Mouse (Mus musculus): ENCODE measurements at regions not wholly inside any gene's neighbourhood (a gene's known extent, or its start where the extent isn't known, plus 50 kb on each side); places are given as distances from the start of the nearest gene placed in this dataset.

DNA sequence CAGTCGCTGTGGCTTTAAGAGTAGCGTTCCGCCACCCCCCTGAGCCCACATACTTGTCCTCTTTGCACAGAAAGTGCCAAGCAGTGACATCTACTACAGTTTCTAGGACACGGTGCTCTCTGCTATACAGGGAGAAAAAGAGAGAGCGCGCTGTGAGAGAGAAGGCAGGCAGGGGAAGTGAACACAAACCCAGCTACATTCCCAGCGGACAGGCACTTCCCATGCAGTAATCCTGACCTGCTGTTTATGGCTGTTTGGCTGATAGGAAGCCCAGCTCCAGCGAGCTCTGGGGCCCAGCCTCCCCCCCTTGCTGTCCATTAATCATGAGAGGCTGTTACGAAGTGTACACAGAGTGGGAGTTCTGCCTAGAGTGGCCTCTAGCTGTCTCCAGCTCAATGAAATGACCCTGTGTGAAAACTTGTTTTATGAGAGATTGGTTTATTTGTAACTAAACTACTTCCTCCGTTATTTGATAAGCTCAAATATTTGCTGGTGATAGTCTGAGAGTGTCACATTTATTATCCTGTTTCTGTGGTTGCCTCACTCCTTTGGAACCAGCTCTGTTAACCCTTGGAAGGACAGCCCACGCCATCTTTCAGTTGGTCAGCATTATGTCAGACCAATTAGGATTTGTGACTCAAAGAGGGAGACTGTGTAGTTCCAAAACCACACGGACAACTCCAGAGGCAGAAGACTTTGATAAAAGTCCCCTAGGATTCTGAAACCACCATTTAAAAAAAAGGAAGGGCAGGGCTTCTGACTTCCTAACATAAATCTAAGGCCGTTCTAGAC is 164.2 kb downstream of the Spry2 start:
- 1% methylated on average over 13 of the region's 13 CpGs for WGBS
- H3K9ac ChIP-seq (ENCODE audit: low read depth, low read length) = peak overlapping the region; percentile 57
- peak; percentile 96 for ATAC-seq (ENCODE audit: low FRiP score)
- peak overlapping the region; percentile 58 for H3K4me2 ChIP-seq (replicated peaks; ENCODE audit: low read depth, low read length)
- H3K27me3 ChIP-seq (ENCODE audit: control insufficient read depth, insufficient read depth, low read length) = no peaks in the 10 kb centered on the region
- H3K9me3 ChIP-seq (ENCODE audit: control insufficient read depth, low read length) = no peaks in the 10 kb centered on the region
- H3K4me1 ChIP-seq (replicated peaks; ENCODE audit: control insufficient read depth, insufficient read depth, low read length) = no peaks in the 10 kb centered on the region; the same call in 1 of the 2 replicates
- peak; percentile 79 for DNase-seq (ENCODE audit: low spot score)
- H3K36me3 ChIP-seq (ENCODE audit: control insufficient read depth, insufficient read depth, low read length) = no peaks in the 10 kb centered on the region
- peak overlapping the region; percentile 36 for H3K4me3 ChIP-seq (ENCODE audit: low read depth, low read length)
- peak overlapping the region; percentile 82 for H3K27ac ChIP-seq (ENCODE audit: low read depth, low read length)

- no peaks in the 10 kb centered on the region for H3K9me3 ChIP-seq (ENCODE audit: control insufficient read depth, low read length)
- no peaks in the 10 kb centered on the region; the same call in 1 of the 2 replicates for H3K4me1 ChIP-seq (replicated peaks; ENCODE audit: control insufficient read depth, insufficient read depth, low read length)
- H3K27ac ChIP-seq (ENCODE audit: low read depth, low read length) = no peak overlapping the region
- H3K27me3 ChIP-seq (ENCODE audit: control insufficient read depth, insufficient read depth, low read length) = no peaks in the 10 kb centered on the region
- no peaks in the 10 kb centered on the region for H3K36me3 ChIP-seq (ENCODE audit: control insufficient read depth, insufficient read depth, low read length)
- H3K4me2 ChIP-seq (replicated peaks; ENCODE audit: low read depth, low read length) = 0 out of 2 replicates have a peak overlapping the region, but pooled peaks have one; percentile 3
- peak; percentile 58 for ATAC-seq (ENCODE audit: low FRiP score)
- WGBS = 10% methylated on average over 4 of the region's 4 CpGs
- no peak overlapping the region for H3K4me3 ChIP-seq (ENCODE audit: low read depth, low read length)
- DNase-seq (ENCODE audit: low spot score) = peak; percentile 56
- H3K9ac ChIP-seq (ENCODE audit: low read depth, low read length) = no peak overlapping the region
These were observed 165.8 kb downstream of the Spry2 start for GRCm38 (mm10) chr14:105730786-105731185.

GRCm38 (mm10) chr14:105728841-105729240 is 167.8 kb downstream of the Spry2 start:
- Histone ChIP-seq H3K36me3 (ENCODE audit: control insufficient read depth, insufficient read depth, low read length) (no peaks in the 10 kb centered on the region), H3K9ac (ENCODE audit: low read depth, low read length) (no peak overlapping the region), H3K4me3 (ENCODE audit: low read depth, low read length) (no peak overlapping the region), H3K9me3 (ENCODE audit: control insufficient read depth, low read length) (no peaks in the 10 kb centered on the region), H3K27ac (ENCODE audit: low read depth, low read length) (no peak overlapping the region), H3K4me1 (replicated peaks; ENCODE audit: control insufficient read depth, insufficient read depth, low read length) (no peaks in the 10 kb centered on the region; the same call in 1 of the 2 replicates), H3K27me3 (ENCODE audit: control insufficient read depth, insufficient read depth, low read length) (no peaks in the 10 kb centered on the region), H3K4me2 (replicated peaks; ENCODE audit: low read depth, low read length) (no peak overlapping the region)
- WGBS = 94% methylated on average over 5 of the region's 5 CpGs
- DNase-seq (ENCODE audit: low spot score) (no peak), ATAC-seq (ENCODE audit: low FRiP score) (no peak)

GRCm38 (mm10) chr14:105725741-105726140 is 170.9 kb downstream of the Spry2 start:
- Histone ChIP-seq H3K9me3 (ENCODE audit: control insufficient read depth, low read length) (no peaks in the 10 kb centered on the region), H3K4me2 (replicated peaks; ENCODE audit: low read depth, low read length) (no peak overlapping the region), H3K27me3 (ENCODE audit: control insufficient read depth, insufficient read depth, low read length) (no peaks in the 10 kb centered on the region), H3K27ac (ENCODE audit: low read depth, low read length) (no peak overlapping the region), H3K9ac (ENCODE audit: low read depth, low read length) (no peak overlapping the region), H3K4me3 (ENCODE audit: low read depth, low read length) (no peak overlapping the region), H3K4me1 (replicated peaks; ENCODE audit: control insufficient read depth, insufficient read depth, low read length) (no peaks in the 10 kb centered on the region), H3K36me3 (ENCODE audit: control insufficient read depth, insufficient read depth, low read length) (no peaks in the 10 kb centered on the region)
- DNase-seq (ENCODE audit: low spot score) (no peak), ATAC-seq (ENCODE audit: low FRiP score) (no peak)
- 44% methylated on average over 8 of the region's 8 CpGs for WGBS

GRCm38 (mm10) chr14:105722923-105723322 is 173.7 kb downstream of the Spry2 start:
- WGBS = 78% methylated on average over 2 of the region's 2 CpGs
- Histone ChIP-seq H3K4me3 (ENCODE audit: low read depth, low read length) (no peak overlapping the region), H3K27ac (ENCODE audit: low read depth, low read length) (no peak overlapping the region), H3K9ac (ENCODE audit: low read depth, low read length) (no peak overlapping the region), H3K27me3 (ENCODE audit: control insufficient read depth, insufficient read depth, low read length) (no peaks in the 10 kb centered on the region), H3K9me3 (ENCODE audit: control insufficient read depth, low read length) (no peaks in the 10 kb centered on the region), H3K4me2 (replicated peaks; ENCODE audit: low read depth, low read length) (no peak overlapping the region), H3K36me3 (ENCODE audit: control insufficient read depth, insufficient read depth, low read length) (no peaks in the 10 kb centered on the region), H3K4me1 (replicated peaks; ENCODE audit: control insufficient read depth, insufficient read depth, low read length) (no peaks in the 10 kb centered on the region)
- no peak for ATAC-seq (ENCODE audit: low FRiP score)
- no peak for DNase-seq (ENCODE audit: low spot score)

DNA sequence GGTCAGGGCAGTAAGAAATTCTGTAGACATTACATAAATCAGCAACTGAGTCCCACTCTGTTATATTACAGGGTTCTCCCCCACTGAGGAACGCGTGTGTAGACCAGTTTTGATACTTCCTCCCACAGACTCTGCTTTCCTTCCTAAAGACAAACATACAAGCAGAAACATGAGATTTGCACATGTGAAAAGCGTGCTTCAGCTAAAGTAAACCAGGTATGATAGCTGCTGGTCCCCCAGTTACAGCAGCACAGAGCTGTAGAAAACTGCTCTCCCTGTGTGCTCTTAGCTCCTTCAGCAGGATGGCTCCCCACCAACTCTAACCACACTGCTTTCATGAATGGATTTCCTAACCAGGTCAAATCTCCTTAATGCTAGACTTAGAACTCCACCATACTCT is 175.0 kb downstream of the Spry2 start:
- H3K4me3 ChIP-seq (ENCODE audit: low read depth, low read length) = no peak overlapping the region
- DNase-seq (ENCODE audit: low spot score) (no peak), ATAC-seq (ENCODE audit: low FRiP score) (no peak)
- H3K9ac ChIP-seq (ENCODE audit: low read depth, low read length) = no peak overlapping the region
- 93% methylated on average over 3 of the region's 3 CpGs for WGBS
- H3K4me2 ChIP-seq (replicated peaks; ENCODE audit: low read depth, low read length) = no peak overlapping the region
- no peaks in the 10 kb centered on the region for H3K27me3 ChIP-seq (ENCODE audit: control insufficient read depth, insufficient read depth, low read length)
- H3K27ac ChIP-seq (ENCODE audit: low read depth, low read length) = no peak overlapping the region
- no peaks in the 10 kb centered on the region for H3K9me3 ChIP-seq (ENCODE audit: control insufficient read depth, low read length)
- no peaks in the 10 kb centered on the region for H3K36me3 ChIP-seq (ENCODE audit: control insufficient read depth, insufficient read depth, low read length)
- H3K4me1 ChIP-seq (replicated peaks; ENCODE audit: control insufficient read depth, insufficient read depth, low read length) = no peaks in the 10 kb centered on the region

- Histone ChIP-seq H3K4me1 (replicated peaks; ENCODE audit: control insufficient read depth, insufficient read depth, low read length) (no peaks in the 10 kb centered on the region), H3K27me3 (ENCODE audit: control insufficient read depth, insufficient read depth, low read length) (no peaks in the 10 kb centered on the region), H3K4me3 (ENCODE audit: low read depth, low read length) (no peak overlapping the region), H3K4me2 (replicated peaks; ENCODE audit: low read depth, low read length) (no peak overlapping the region), H3K9ac (ENCODE audit: low read depth, low read length) (no peak overlapping the region), H3K27ac (ENCODE audit: low read depth, low read length) (no peak overlapping the region), H3K36me3 (ENCODE audit: control insufficient read depth, insufficient read depth, low read length) (no peaks in the 10 kb centered on the region), H3K9me3 (ENCODE audit: control insufficient read depth, low read length) (no peaks in the 10 kb centered on the region)
- ATAC-seq (ENCODE audit: low FRiP score) (no peak), DNase-seq (ENCODE audit: low spot score) (no peak)
- WGBS = 88% methylated on average over 6 of the region's 6 CpGs
These were observed 175.7 kb downstream of the Spry2 start for GRCm38 (mm10) chr14:105720816-105721510.

DNA sequence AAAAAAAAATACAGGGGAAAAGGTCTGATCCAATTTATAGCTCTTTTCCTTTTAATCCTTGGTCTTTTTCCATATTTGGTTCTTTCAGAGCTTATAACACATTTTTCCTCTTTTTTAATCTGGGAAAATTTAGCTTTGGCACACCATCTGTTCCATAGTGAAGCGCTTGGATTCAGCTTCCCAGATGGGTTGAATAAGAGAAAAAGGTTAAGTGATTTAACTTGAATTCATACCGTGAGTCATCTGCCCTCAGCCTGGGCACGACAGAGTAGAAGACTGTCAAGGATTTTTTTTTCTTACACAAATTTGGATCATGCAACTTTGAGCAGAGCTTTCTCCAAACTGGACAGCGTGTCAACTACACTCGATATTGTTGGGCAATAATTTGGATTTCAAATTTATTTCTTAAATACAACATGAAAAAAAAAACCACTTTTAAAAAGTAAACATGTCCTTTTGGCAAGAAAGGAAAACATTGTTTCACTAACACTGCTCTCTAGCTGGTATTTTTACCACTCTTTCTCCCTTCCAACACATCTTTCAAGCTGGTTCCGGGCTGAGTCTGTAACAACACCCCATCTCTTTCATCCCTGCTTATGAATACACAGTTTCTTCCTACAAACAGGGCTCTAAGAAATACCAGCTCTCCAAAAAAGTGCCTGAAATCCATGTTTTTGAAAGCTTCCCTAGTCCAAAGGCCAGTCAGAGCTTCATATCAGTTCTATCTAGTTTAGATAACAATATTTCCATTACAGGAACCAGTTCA is 177.8 kb downstream of the Spry2 start:
- ATAC-seq (ENCODE audit: low FRiP score) (no peak), DNase-seq (ENCODE audit: low spot score) (no peak)
- no peaks in the 10 kb centered on the region for H3K27me3 ChIP-seq (ENCODE audit: control insufficient read depth, insufficient read depth, low read length)
- no peak overlapping the region for H3K4me2 ChIP-seq (replicated peaks; ENCODE audit: low read depth, low read length)
- no peak overlapping the region for H3K4me3 ChIP-seq (ENCODE audit: low read depth, low read length)
- 80% methylated on average over 6 of the region's 6 CpGs for WGBS
- no peaks in the 10 kb centered on the region for H3K36me3 ChIP-seq (ENCODE audit: control insufficient read depth, insufficient read depth, low read length)
- no peak overlapping the region for H3K27ac ChIP-seq (ENCODE audit: low read depth, low read length)
- H3K9me3 ChIP-seq (ENCODE audit: control insufficient read depth, low read length) = no peaks in the 10 kb centered on the region
- H3K9ac ChIP-seq (ENCODE audit: low read depth, low read length) = no peak overlapping the region
- no peaks in the 10 kb centered on the region for H3K4me1 ChIP-seq (replicated peaks; ENCODE audit: control insufficient read depth, insufficient read depth, low read length)

Data from hindbrain, embryonic 11.5 days (tissue).